Mouse (Mus musculus) thymus, postnatal 10 days (tissue): ENCODE data around the gene Ndufv3.

ENCODE experiments used
- DNase-seq, 2 experiments: peaks; one replicate each; pipeline ENCODE4 v3.0.0; 2021; ENCODE audit warnings: low spot score in 2 of 2

Gene Ndufv3

GRCm38 (mm10) chr17:31557124-31557880 is 37.4 kb downstream of the Ndufv3 start:
- no peak for DNase-seq

- peak in 1 of 2 experiments; percentile 10 for DNase-seq
Observed at GRCm38 (mm10) chr17:31557947-31558542, 38.1 kb downstream of the Ndufv3 start.

- no peak for DNase-seq
Observed at GRCm38 (mm10) chr17:31559021-31559789, 39.3 kb downstream of the Ndufv3 start.

- DNase-seq: peak; percentile 36 to 40
Observed at GRCm38 (mm10) chr17:31563632-31564014, 43.7 kb downstream of the Ndufv3 start.

GRCm38 (mm10) chr17:31564015-31564857 is 44.3 kb downstream of the Ndufv3 start, which contains the start of gene Pknox1:
Gene Pknox1, plus strand, starts transcription at chr17:31564734.
- DNase-seq: peak; percentile 98 to 99

GRCm38 (mm10) chr17:31564858-31565140 is 44.9 kb downstream of the Ndufv3 start:
- no peak for DNase-seq

GRCm38 (mm10) chr17:31565141-31566056 is 45.5 kb downstream of the Ndufv3 start:
- DNase-seq: peak; percentile 81

GRCm38 (mm10) chr17:31566276-31566675 is 46.4 kb downstream of the Ndufv3 start:
- DNase-seq: no peak

GRCm38 (mm10) chr17:31569756-31570155 is 49.8 kb downstream of the Ndufv3 start:
- no peak for DNase-seq

- peak; percentile 33 to 74 for DNase-seq
Observed at GRCm38 (mm10) chr17:31570321-31570925, 50.5 kb downstream of the Ndufv3 start.

- DNase-seq: no peak
Observed at GRCm38 (mm10) chr17:31571689-31572088, 51.8 kb downstream of the Ndufv3 start.

GRCm38 (mm10) chr17:31574662-31575061 is 54.7 kb downstream of the Ndufv3 start:
- no peak for DNase-seq

- DNase-seq: no peak
Observed at GRCm38 (mm10) chr17:31576394-31577175, 56.7 kb downstream of the Ndufv3 start.

GRCm38 (mm10) chr17:31580344-31580743 is 60.4 kb downstream of the Ndufv3 start:
- DNase-seq: no peak
